Mouse (Mus musculus): ENCODE measurements around the gene Vmn1r64.

DNA sequence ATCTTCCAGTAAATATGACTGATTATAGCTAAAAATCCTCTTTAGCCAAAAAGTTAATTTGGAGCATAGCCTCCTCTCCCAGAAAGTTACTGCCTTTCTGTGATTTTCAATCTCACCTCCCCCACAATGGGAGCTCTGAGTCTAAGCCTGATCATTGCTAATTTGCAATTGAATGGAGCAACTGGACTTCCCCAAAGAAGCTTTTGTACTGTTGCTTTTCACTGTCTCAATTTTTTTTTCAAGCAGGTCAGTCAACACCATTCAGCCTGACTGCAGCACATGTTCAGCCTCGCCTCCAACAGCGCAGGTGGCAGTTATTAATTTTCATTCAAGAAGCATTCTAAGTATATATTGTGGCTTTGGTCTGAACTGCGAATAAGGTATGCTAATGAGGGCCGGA, 14.9 kb upstream of the Vmn1r64 start:
- TF ChIP-seq POLR2A (IDR thresholded peaks at IDR 0.05; ENCODE audit: low read depth, low read length): no peak
- no peak for TF ChIP-seq CTCF (IDR thresholded peaks at IDR 0.05; ENCODE audit: extremely low read depth, insufficient read length, insufficient replicate concordance, low read depth, low read length)

Data from small intestine, adult 2 months (tissue).